Mouse (Mus musculus): Measurements from ENCODE around the gene Slc8a3. TPM values are rescaled to one million over a fixed set of nuclear protein-coding genes. Genes with fewer than 3 reads are reported as not detected.

The Slc8a3 gene
- total and polyA plus RNA-seq, 2 experiments from 2014 or later: 10.5 to 38.7 TPM

DNA sequence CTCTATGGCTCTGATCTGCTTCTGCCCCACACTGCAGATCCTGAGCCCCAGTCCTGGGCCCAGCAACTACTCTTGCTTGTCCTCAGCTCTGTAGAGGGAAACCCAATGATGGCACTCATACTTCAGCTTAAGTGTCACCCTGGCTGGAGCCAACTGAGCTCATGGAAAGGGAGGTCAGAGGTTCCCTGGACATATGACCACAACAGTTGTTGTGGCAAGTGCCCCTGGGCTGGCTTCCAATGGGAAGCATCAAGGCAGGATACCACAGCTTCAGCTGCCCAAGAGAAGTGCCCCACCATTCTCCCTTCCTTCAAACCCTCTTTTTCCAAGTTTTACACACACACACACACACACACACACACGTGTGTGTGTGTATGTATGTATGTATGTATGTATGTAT is 88.5 kb downstream of the Slc8a3 start:
- Histone ChIP-seq H3K4me1 (ENCODE audit: insufficient read depth) (peaks cover 12% of the 10 kb centered on the region; the same call in 1 of the 2 replicates), H3K27me3 (ENCODE audit: insufficient read depth, low read length) (no peaks in the 10 kb centered on the region), H3K27ac (ENCODE audit: low read depth, low read length) (no peak overlapping the region), H3K4me3 (ENCODE audit: low read depth, low read length) (no peak overlapping the region), H3K4me2 (ENCODE audit: low read depth) (no peak overlapping the region), H3K9ac (no peak overlapping the region), H3K9me3 (ENCODE audit: low read length) (no peaks in the 10 kb centered on the region), H3K36me3 (ENCODE audit: insufficient read depth) (no peaks in the 10 kb centered on the region)
- no peak for TF ChIP-seq CTCF (IDR thresholded peaks at IDR 0.05; ENCODE audit: low read depth)
- DNase-seq (no peak), ATAC-seq (no peak)
- 55% methylated on average over 1 of the region's 1 CpGs for WGBS

DNA sequence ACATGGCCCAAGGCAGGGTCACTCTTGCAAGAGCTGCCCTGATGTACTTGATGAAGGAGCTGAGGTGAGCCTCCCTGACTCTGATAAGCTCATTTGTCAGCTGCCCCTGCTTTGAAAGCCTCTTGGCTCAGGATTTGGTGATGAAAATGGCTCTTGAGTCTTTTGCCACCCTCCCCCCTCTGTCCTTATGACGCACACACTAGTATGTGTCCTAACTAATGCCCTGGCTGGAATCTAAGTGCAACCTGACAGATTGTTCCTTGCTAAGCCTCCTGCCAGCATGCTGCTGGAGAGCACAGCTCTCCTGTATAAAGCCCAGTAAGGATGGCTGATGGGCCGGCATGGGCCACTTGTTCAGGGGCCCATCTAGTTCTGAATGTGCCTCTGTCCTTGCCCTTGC is 91.3 kb downstream of the Slc8a3 start:
- no peaks in the 10 kb centered on the region for H3K36me3 ChIP-seq (ENCODE audit: insufficient read depth)
- H3K27me3 ChIP-seq (ENCODE audit: insufficient read depth, low read length): no peaks in the 10 kb centered on the region
- DNase-seq: no peak
- H3K9me3 ChIP-seq (ENCODE audit: low read length): no peaks in the 10 kb centered on the region
- H3K27ac ChIP-seq (ENCODE audit: low read depth, low read length): no peak overlapping the region
- 91% methylated on average over 2 of the region's 2 CpGs for WGBS
- H3K4me3 ChIP-seq (ENCODE audit: low read depth, low read length): no peak overlapping the region
- TF ChIP-seq CTCF (IDR thresholded peaks at IDR 0.05; ENCODE audit: low read depth): no peak
- H3K4me1 ChIP-seq (ENCODE audit: insufficient read depth): peaks cover 12% of the 10 kb centered on the region; the same call in 1 of the 2 replicates
- ATAC-seq: no peak
- no peak overlapping the region for H3K4me2 ChIP-seq (ENCODE audit: low read depth)
- no peak overlapping the region for H3K9ac ChIP-seq

DNA sequence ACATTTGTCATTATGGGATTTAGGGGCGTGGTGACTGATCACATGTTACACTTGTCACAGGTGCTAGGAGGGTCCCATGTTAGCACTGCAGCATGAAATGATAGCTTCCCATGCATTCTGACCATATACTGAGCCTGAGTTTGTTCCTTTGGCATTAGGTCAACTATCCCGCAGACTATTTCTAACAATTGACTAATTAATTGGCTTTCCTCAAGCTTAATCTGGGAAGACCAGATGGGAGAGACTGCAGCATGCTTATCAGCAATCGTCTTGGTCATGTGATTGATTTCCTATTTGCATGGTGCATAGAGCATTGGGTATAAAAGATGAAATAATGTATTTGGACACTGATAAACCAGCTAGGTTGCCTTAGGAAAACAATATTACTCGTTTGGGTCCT is 91.9 kb downstream of the Slc8a3 start:
- WGBS: 62% methylated on average over 4 of the region's 4 CpGs
- no peaks in the 10 kb centered on the region for H3K36me3 ChIP-seq (ENCODE audit: insufficient read depth)
- TF ChIP-seq CTCF (IDR thresholded peaks at IDR 0.05; ENCODE audit: low read depth): no peak
- H3K27ac ChIP-seq (ENCODE audit: low read depth, low read length): no peak overlapping the region
- H3K9me3 ChIP-seq (ENCODE audit: low read length): no peaks in the 10 kb centered on the region
- no peak for DNase-seq
- ATAC-seq: no peak
- no peaks in the 10 kb centered on the region for H3K27me3 ChIP-seq (ENCODE audit: insufficient read depth, low read length)
- H3K4me1 ChIP-seq (ENCODE audit: insufficient read depth): peaks cover 12% of the 10 kb centered on the region; the same call in 1 of the 2 replicates
- H3K9ac ChIP-seq: no peak overlapping the region
- H3K4me3 ChIP-seq (ENCODE audit: low read depth, low read length): no peak overlapping the region
- H3K4me2 ChIP-seq (ENCODE audit: low read depth): no peak overlapping the region

DNA sequence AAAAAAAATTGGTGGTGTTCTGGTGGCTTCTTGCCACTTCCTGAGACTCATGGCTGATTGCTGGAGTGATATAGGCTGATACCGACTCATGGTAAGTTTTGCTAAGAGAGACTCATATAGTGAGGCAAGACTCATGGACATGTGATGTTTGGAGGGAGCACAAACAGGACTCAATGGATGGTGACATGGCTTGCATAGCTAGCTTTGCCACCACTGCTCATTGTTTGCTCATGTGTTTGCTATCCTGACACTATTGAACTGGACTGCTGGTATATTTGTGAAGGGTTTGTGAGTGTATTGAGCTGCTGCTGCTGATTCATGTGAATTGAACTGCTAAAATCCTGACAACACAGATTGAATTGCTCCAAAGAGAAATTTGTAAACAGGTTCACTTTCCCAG is 95.8 kb downstream of the Slc8a3 start:
- Histone ChIP-seq H3K9me3 (ENCODE audit: low read length) (no peaks in the 10 kb centered on the region), H3K27ac (ENCODE audit: low read depth, low read length) (no peak overlapping the region), H3K9ac (no peak overlapping the region), H3K36me3 (ENCODE audit: insufficient read depth) (no peaks in the 10 kb centered on the region), H3K4me1 (ENCODE audit: insufficient read depth) (no peaks in the 10 kb centered on the region), H3K27me3 (ENCODE audit: insufficient read depth, low read length) (no peaks in the 10 kb centered on the region), H3K4me3 (ENCODE audit: low read depth, low read length) (no peak overlapping the region), H3K4me2 (ENCODE audit: low read depth) (no peak overlapping the region)
- WGBS: 93% methylated on average over 1 of the region's 1 CpGs
- no peak for TF ChIP-seq CTCF (IDR thresholded peaks at IDR 0.05; ENCODE audit: low read depth)
- ATAC-seq: no peak
- DNase-seq: no peak

DNA sequence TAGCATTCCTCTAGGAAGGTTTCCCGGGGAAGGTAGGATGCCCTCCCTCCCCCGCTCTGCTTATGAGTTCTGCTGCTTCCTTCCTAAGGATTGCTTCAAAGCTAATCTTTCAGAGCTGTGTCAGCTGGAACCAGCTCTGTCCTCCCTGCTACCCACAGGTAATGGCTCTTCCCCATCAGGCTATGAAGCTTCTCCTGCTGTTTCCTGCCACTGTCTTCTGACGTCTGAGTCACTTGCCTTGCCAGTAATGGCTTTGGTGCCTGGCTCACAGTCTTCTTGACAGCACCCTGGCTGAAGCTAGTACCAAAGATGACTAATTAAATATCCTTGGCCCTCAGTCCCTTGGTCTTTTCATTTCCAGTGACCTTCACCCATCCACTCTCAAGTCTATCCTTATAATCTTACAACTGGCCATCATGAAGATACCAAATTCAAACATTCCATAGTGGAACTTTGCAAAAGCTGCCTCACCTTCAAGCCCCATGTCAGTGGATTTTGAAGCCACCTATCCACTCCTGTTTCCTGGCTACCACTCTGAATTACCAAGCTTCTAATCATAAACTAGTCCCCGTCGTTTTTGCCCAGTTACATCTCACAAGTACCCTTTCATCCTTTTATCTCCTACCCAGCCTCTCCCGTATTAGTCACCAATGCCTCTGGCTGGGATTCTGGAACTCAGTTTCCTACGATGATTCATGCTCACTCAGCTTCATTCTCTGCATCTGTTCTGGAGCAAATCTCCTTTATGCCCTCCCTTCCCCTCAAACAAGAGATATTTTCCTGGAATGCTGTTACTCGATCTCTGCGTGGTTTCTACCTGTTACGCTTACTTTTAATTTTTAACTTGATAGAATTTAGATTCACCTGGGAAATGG is 97.3 kb downstream of the Slc8a3 start:
- TF ChIP-seq CTCF (IDR thresholded peaks at IDR 0.05; ENCODE audit: low read depth): no peak
- no peak overlapping the region for H3K4me3 ChIP-seq (ENCODE audit: low read depth, low read length)
- no peak for ATAC-seq
- H3K4me2 ChIP-seq (ENCODE audit: low read depth): no peak overlapping the region
- H3K27ac ChIP-seq (ENCODE audit: low read depth, low read length): no peak overlapping the region
- no peaks in the 10 kb centered on the region for H3K27me3 ChIP-seq (ENCODE audit: insufficient read depth, low read length)
- no peak for DNase-seq
- H3K9me3 ChIP-seq (ENCODE audit: low read length): no peaks in the 10 kb centered on the region
- no peak overlapping the region for H3K9ac ChIP-seq
- no peaks in the 10 kb centered on the region for H3K4me1 ChIP-seq (ENCODE audit: insufficient read depth)
- 87% methylated on average over 10 of the region's 10 CpGs for WGBS
- H3K36me3 ChIP-seq (ENCODE audit: insufficient read depth): no peaks in the 10 kb centered on the region

DNA sequence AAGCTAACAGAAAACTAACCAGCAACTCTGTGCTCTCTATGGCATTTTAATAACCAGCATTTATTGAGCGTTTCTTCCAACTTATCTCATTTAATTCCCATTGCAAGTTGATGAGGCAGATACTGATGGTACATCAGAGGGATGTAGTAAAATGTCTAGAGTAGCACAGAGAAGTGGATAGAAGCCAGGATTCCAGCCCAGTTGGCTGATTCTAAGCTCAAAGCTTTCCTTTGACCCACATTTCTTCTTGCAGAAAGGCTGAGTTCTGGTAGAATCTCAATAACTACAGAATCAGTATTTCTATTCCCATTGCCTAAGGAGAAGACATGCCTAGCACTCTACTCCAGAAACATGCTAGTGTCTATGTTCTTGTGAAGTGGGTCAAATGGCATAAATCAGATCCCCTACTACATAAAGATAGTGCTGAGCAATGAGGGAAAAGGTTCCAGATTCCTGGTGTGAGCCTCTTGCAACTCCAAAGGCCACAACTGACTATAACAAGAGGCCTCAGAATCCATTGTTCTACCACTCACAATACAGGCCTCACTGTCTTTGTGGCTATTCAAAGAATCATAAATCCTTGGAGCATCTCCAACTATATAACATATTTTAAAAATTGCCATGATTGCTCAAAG is 99.1 kb downstream of the Slc8a3 start:
- Histone ChIP-seq H3K4me2 (ENCODE audit: low read depth) (no peak overlapping the region), H3K9me3 (ENCODE audit: low read length) (no peaks in the 10 kb centered on the region), H3K27me3 (ENCODE audit: insufficient read depth, low read length) (no peaks in the 10 kb centered on the region), H3K27ac (ENCODE audit: low read depth, low read length) (no peak overlapping the region), H3K36me3 (ENCODE audit: insufficient read depth) (no peaks in the 10 kb centered on the region), H3K4me3 (ENCODE audit: low read depth, low read length) (no peak overlapping the region), H3K4me1 (ENCODE audit: insufficient read depth) (0 out of 2 replicates have a peak, but pooled peaks cover 7% of the 10 kb centered on the region), H3K9ac (no peak overlapping the region)
- DNase-seq (no peak), ATAC-seq (no peak)
- no peak for TF ChIP-seq CTCF (IDR thresholded peaks at IDR 0.05; ENCODE audit: low read depth)
- 98% methylated on average over 1 of the region's 1 CpGs for WGBS

Measured in forebrain, postnatal 0 days (tissue).